Mouse (Mus musculus) testis, postnatal 10 days (tissue): ENCODE results near the gene Atg7.

Experiments used
- DNase-seq: peaks from one replicate; pipeline ENCODE4 v3.0.0; 2021; ENCODE audit warnings: low spot score

Atg7 gene

GRCm38 (mm10) chr6:114819971-114820481 lies 177.1 kb downstream of the Atg7 start:
- DNase-seq: no peak

- DNase-seq: no peak
These were observed 178.7 kb downstream of the Atg7 start for GRCm38 (mm10) chr6:114821646-114822045.

- no peak for DNase-seq
These were observed 184.0 kb downstream of the Atg7 start for GRCm38 (mm10) chr6:114826889-114827288.

- DNase-seq: no peak
These were observed 187.0 kb downstream of the Atg7 start for GRCm38 (mm10) chr6:114829660-114830438.

DNA sequence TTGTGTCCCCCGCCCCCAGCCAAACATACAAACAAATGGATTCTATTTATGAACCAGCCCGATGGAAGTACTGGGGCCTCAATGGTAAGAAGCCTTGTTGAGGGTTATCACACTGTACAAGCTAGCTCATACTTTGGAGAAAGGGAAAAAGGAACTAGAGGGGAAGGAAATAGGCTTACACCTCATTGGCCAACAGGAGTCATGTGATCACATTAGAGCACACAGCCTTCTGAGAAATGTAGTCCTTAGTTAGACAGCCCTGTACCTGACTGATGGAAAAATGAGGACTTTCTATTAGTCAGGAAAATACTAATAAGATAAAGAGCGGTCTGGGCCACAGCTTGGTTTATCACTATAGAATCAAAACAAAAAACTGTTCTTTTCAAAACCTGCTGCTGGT lies 188.9 kb downstream of the Atg7 start:
- no peak for DNase-seq

DNA sequence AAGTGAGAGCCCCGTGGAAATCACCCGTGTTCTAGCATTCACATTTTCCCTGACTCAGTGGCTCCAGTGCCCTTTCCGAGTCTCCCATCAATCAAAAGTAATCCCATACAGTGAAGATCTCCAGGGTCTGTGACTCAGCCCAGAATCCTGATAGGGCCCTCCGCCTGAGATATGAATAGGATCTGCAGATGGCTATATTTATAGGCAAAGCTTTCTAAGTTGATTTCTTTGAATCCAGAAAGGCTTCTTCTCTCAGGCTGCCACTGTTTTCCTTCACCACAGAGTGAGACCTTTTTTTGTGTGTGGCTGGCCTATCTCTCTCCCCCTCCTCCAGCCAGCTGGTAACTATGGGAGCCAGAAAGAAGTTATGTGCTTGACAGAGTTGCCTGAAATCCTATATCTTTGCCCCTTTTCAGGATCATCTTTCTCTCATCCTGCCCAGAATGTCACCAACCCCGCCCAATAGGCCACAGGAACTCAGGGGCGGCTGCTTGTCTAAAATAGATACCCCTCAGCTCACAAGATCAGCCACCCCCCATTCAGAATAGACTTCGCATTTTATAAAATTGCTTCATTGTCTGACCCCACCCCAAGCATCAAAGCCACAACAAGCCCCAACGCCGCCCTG lies 190.3 kb downstream of the Atg7 start:
- DNase-seq: no peak

DNA sequence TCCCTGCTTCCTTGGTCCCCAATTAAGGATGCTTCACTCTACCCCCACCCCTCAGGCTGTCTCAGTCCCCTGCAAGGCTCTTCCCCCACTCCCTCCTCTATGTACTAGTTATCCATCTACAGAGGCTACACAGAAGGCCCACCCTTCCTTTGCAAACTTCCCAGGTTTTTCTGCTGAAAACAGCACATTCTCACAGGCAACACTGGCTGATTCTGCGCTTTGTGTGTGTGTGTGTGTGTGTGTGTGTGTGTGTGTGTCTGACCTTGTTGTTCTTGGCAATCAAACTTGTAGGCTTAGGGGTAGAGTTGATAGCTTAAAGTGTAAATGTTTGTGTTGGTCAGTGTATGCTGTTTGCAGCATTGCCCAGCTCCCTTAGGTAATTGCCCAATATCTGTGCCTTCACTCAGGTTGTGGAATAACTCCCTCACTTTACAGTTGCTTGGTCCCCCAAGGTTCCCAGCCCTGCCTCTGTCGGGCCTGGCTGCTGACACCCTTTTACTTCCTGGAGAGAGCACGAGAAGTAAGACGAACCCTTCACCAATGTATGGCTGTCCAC lies 191.0 kb downstream of the Atg7 start:
- no peak for DNase-seq

- DNase-seq: no peak
These were observed 192.4 kb downstream of the Atg7 start for GRCm38 (mm10) chr6:114835344-114835743.

- DNase-seq: no peak
These were observed 192.9 kb downstream of the Atg7 start for GRCm38 (mm10) chr6:114835752-114836151.

- no peak for DNase-seq
These were observed 193.5 kb downstream of the Atg7 start for GRCm38 (mm10) chr6:114836433-114836832.

DNA sequence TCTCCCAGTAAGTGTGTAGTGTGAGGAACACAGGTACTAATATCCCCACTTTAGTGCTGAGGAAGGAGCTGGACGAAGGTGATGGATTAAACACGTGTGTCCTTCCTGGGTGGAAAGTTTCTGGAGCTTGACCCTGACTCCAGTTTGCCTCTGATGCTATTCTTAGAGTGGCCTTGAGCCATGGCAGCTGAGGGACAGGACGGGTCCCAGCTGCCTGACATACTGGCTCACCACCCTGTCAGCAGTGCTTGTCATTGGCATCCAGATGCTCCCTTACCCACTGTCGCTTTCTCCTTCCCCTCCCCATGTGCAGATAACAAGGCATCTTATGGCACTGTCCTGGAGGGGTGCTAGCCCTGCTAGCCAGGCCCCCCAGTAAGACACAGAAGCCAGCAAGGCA lies 196.0 kb downstream of the Atg7 start:
- no peak for DNase-seq

GRCm38 (mm10) chr6:114840012-114840411 lies 197.1 kb downstream of the Atg7 start:
- DNase-seq: no peak

DNA sequence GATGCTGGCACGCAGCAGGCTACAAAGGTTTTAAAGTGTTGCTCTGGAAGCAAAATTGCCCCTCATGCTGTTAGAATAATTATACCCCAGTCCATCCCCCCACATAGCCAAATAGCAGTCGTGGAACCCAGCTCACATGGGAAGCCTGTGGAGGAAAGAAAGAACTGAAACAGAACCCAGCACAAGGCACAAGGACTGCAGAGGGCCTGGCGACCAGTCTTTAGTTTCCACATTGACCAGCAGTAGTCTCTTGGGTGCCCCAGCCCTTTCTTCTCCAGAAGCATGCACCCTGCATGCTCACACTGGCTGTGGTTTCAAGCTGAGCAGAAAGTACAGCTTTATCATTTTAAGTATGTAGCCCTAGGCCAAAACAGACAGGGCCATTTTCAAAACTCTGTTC lies 199.2 kb downstream of the Atg7 start:
- DNase-seq: no peak

- DNase-seq: no peak
These were observed 200.0 kb downstream of the Atg7 start for GRCm38 (mm10) chr6:114842863-114843262.

- no peak for DNase-seq
These were observed 203.4 kb downstream of the Atg7 start for GRCm38 (mm10) chr6:114846153-114846772.

- DNase-seq: no peak
These were observed 204.8 kb downstream of the Atg7 start for GRCm38 (mm10) chr6:114847582-114848174.

DNA sequence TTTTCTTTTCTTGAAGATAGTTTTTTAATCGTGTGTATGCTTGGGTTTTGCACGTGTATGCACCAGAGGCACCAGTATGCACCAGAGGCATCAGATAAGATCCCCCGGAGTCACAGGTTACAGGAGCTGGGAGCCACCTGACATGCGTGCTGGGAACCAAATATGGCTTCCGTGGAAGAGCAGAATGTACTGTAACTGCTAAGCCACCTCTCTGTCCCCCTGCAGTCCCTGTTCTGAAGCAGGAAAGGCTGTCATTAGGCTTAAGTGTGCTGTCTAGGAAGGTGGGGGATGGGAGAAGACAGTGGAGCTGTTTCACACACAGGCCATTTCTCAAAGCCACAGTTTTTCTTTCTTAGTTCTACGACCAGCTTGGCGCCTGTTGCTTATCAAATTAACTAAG lies 205.9 kb downstream of the Atg7 start:
- DNase-seq: no peak

- no peak for DNase-seq
These were observed 206.9 kb downstream of the Atg7 start for GRCm38 (mm10) chr6:114849787-114850186.

- no peak for DNase-seq
These were observed 208.8 kb downstream of the Atg7 start for GRCm38 (mm10) chr6:114851688-114852087.

GRCm38 (mm10) chr6:114852739-114853138 lies 209.8 kb downstream of the Atg7 start:
- no peak for DNase-seq

DNA sequence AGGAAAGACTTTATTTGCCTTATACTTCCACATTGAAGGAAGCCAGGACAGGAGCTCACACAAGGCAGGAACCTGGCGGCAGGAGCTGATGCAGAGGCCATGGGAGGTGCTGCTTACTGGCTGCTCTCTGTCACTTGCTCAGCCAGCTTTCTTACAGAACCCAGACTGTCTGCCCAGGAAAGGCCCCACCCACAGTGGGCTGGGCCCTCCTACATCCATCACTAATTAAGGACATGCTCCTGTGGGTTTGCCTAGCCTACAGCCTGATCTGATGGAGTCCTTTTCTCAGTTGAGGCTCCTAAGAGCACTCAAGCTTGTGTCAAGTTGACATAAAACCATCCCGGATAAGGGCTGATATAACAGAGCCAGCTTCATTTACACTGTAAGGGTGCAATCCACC lies 211.5 kb downstream of the Atg7 start:
- DNase-seq: no peak

DNA sequence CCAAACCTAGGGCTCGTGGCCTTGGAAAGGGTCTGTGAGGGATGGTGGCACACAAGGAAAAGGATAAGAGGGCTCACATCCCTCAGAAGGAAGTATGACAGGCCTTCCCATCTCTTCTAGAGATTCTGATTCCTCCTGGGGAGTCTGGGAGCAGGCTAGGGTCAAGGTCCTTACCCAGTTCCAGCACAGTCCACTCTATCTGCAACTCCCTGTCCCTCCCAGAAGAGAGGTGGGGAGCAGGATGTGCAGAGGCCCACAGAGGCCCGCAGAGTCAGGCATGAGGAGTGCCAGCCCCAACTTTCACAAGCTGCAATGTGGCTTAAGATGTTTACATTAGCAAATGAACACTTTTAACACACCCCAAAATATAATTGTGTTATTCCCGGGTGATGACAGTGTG lies 212.7 kb downstream of the Atg7 start:
- DNase-seq: no peak
